Mouse (Mus musculus) lung, postnatal 0 days (tissue): ENCODE results near the gene Psmd13. TPM values are rescaled to one million over a fixed set of nuclear protein-coding genes. Genes with fewer than 3 reads are reported as not detected.

Experiments
- ATAC-seq: fragments of 200-750 bp; cut with Nextera tagmentation; 2 replicates; pipeline ENCODE4 v1.8.0; 2017; ENCODE audit warnings: moderate library complexity
- DNase-seq: peaks from one replicate; pipeline ENCODE4 v3.0.0-alpha.2; 2016; ENCODE audit warnings: low spot score
- H3K27ac ChIP-seq: fragments of 300-500 bp; sonication (generic); 2 replicates; pipeline ENCODE4 v1.5.1; 2014; ENCODE audit warnings: antibody characterized with exemption, mild to moderate bottlenecking, low read length, mixed read lengths
- H3K27me3 ChIP-seq: fragments of 300-500 bp; sonication (generic); replicated peaks from 2 replicates; pipeline ENCODE4 v1.6.1; 2014; ENCODE audit warnings: low read length, mixed read lengths; ENCODE audit not compliant: insufficient read depth
- H3K36me3 ChIP-seq: fragments of 300-500 bp; sonication (generic); 2 replicates; pipeline ENCODE4 v1.6.1; 2014; ENCODE audit warnings: low read length, mixed read lengths; ENCODE audit not compliant: insufficient read depth
- H3K4me1 ChIP-seq: fragments of 300-500 bp; sonication (generic); 2 replicates; pipeline ENCODE4 v1.6.1; 2014; ENCODE audit warnings: antibody characterized with exemption, low read depth, low read length, mixed read lengths; ENCODE audit not compliant: insufficient read depth
- H3K4me2 ChIP-seq: fragments of 300-500 bp; sonication (generic); replicated peaks from 2 replicates; pipeline ENCODE4 v1.6.1; 2014; ENCODE audit warnings: low read depth, mild to moderate bottlenecking, low read length, moderate library complexity, mixed read lengths
- H3K4me3 ChIP-seq: fragments of 300-500 bp; sonication (generic); 2 replicates; pipeline ENCODE4 v1.5.1; 2014; ENCODE audit warnings: low read depth, low read length
- H3K9ac ChIP-seq: fragments of 300-500 bp; sonication (generic); replicated peaks from 2 replicates; pipeline ENCODE4 v1.6.1; 2014; ENCODE audit warnings: low read depth, mild to moderate bottlenecking
- H3K9me3 ChIP-seq: fragments of 300-500 bp; sonication (generic); 2 replicates; pipeline ENCODE4 v1.6.1; 2016; ENCODE audit warnings: low read length, mixed read lengths
- CTCF ChIP-seq: IDR thresholded peaks from 2 replicates; pipeline ENCODE4 v1.5.1; 2016; ENCODE audit warnings: antibody characterized with exemption, mild to moderate bottlenecking
- EP300 ChIP-seq: IDR thresholded peaks from 2 replicates; pipeline ENCODE4 v1.6.1; 2016; ENCODE audit warnings: antibody characterized with exemption, mild to moderate bottlenecking, control low read depth
- WGBS: fragments of 180-500 bp; shearing (Covaris S2); extraction: QIAGEN DNeasy Blood & Tissue Kit; methylation state at CpG from one replicate; pipeline ENCODE4 v1.1.7; 2014; 5-methylcytosine and 5-hydroxymethylcytosine counted together
- polyA plus RNA-seq: library from polyadenylated mRNA; unstranded; fragments of >200 nt; fragmentation: Nextera tagmentation; extraction: Ambion mirVana; gene quantifications from 2 replicates; pipeline ENCODE4 v1.2.1, GENCODE M21; 2015

Gene Psmd13
- polyA plus RNA-seq, 1 experiment from 2014 or later: 164 TPM

DNA sequence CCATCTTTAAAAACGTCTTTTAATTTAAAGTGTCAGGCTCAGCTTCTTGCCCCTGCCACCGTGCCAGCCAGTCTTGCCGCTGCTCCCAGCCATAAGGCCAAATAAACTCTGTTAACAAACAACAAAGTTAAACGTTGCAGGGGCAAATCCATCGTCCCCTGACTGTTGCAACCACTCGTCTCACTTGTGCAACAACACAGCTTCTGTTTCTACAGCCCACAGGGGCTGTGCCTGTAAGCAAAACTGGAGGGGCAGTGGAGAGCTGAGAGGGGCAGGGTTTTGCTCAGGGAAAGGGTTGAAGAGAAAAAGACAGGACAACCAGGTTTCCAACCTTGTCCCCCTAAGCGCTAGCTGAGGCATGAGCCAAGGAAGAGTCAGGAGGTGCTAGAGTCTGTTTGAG lies 26.4 kb downstream of the Psmd13 start:
- Histone ChIP-seq H3K27ac (no peak overlapping the region), H3K9ac (no peak overlapping the region), H3K36me3 (no peaks in the 10 kb centered on the region), H3K4me1 (no peaks in the 10 kb centered on the region), H3K4me2 (no peak overlapping the region; the same call in 1 of the 2 replicates), H3K9me3 (no peaks in the 10 kb centered on the region), H3K27me3 (no peaks in the 10 kb centered on the region), H3K4me3 (no peak overlapping the region)
- ATAC-seq: peak; percentile 63
- WGBS: 38% methylated on average over 7 of the region's 7 CpGs
- no peak for TF ChIP-seq CTCF
- peak; percentile 18; the same call in 1 of the 2 replicates for TF ChIP-seq EP300
- DNase-seq: peak; percentile 68

GRCm38 (mm10) chr7:140908634-140909107 lies 26.9 kb downstream of the Psmd13 start:
- Histone ChIP-seq H3K27ac (no peak overlapping the region), H3K9ac (no peak overlapping the region), H3K27me3 (no peaks in the 10 kb centered on the region), H3K4me3 (peak overlapping the region; percentile 12; the same call in 1 of the 2 replicates), H3K4me2 (peak overlapping the region; percentile 53), H3K9me3 (no peaks in the 10 kb centered on the region), H3K4me1 (no peaks in the 10 kb centered on the region), H3K36me3 (no peaks in the 10 kb centered on the region)
- ATAC-seq (peak; percentile 83), DNase-seq (peak; percentile 88)
- WGBS: under 1% methylated on average over 19 of the region's 19 CpGs
- TF ChIP-seq EP300 (no peak), CTCF (peak; percentile 89)

DNA sequence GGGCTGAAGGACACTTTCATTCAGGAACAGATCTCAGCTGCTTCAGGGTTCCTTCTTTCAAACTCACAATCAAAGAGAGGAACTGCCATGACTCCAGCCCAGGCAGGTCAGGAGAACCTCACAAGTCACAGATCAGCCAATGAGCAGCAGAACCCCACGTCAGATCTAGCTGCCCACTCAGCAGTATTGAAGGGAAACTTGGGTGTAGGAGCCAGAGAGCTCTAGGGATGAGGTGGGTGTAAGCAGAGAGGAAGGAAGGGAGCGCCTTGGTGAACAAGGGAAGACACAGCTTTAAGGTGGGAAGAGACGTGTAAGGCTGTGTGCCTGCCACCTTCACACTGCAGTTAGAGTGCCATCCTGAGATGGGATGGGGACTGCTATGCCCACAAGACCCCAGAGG lies 30.5 kb downstream of the Psmd13 start:
- no peak for DNase-seq
- Histone ChIP-seq H3K4me3 (no peak overlapping the region), H3K36me3 (no peaks in the 10 kb centered on the region), H3K4me2 (no peak overlapping the region), H3K4me1 (no peaks in the 10 kb centered on the region), H3K27me3 (no peaks in the 10 kb centered on the region), H3K9me3 (no peaks in the 10 kb centered on the region), H3K9ac (no peak overlapping the region), H3K27ac (no peak overlapping the region)
- 50% methylated on average over 3 of the region's 3 CpGs for WGBS
- no peak for ATAC-seq
- TF ChIP-seq EP300 (no peak), CTCF (no peak)

DNA sequence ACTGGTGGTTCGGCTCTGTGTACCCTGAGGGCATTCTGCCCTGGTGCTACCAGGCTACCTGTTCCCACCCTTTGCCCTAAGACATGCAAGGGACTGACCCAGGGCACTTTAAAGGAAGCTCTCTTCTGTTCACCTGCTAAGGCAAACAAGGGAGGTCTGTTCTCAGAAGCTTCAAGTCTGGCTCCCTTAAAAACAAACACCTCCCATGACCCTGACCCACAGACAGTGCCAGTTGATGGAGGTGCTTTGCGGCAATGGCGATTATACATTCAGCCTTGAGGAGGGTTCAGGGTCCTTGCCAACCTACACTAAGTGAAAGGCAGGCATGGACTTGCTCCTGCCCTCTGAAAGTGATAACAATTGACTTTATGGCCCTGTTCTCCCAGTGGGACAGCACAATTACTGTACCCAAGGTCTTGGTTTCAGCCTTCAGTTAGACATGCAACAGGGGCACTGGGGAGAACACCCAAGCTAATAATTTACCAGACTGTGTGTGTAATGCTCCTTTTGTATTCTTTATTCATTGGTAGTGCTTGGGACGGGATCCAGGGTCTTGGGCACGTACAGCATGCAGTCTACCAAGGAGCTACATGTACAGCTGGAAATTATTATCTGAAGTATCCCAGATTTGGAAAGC lies 31.2 kb downstream of the Psmd13 start:
- Histone ChIP-seq H3K4me1 (no peaks in the 10 kb centered on the region), H3K4me2 (no peak overlapping the region), H3K9ac (no peak overlapping the region), H3K9me3 (no peaks in the 10 kb centered on the region), H3K27ac (no peak overlapping the region), H3K36me3 (no peaks in the 10 kb centered on the region), H3K27me3 (no peaks in the 10 kb centered on the region), H3K4me3 (no peak overlapping the region)
- TF ChIP-seq CTCF: no peak
- no peak for TF ChIP-seq EP300
- ATAC-seq (no peak), DNase-seq (no peak)
- WGBS: 49% methylated on average over 5 of the region's 5 CpGs

DNA sequence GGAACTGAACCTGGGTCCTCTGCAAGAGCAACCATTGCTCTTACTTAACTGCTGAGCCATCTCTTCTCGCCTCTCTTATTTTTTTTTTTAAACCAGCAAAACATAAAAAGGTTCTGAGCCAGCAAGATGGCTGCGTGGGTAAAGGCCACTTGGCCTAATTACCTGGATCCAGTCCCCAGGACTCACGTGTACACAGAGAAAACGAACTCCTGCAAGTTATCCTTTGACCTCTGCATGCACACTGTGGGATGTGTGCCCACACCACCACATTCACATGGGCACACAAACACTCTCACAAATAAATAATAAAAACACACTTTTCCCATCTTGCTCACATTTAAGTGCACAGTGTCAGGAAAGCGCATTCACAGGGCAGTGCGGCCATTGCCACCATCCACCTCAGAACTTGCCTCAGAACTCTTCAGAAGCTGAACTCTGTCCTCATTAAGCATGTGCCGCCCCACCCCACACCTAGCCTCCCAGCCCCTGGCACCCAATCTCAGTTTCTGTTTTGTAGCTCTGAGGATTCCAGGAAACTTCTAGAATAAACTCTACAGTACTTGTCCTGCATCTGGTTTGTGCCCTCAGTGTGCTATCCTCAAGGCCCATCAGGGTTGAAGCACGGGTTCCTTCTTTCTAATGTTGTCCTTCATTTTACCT lies 32.4 kb downstream of the Psmd13 start:
- TF ChIP-seq EP300 (no peak), CTCF (no peak)
- DNase-seq (no peak), ATAC-seq (no peak)
- Histone ChIP-seq H3K4me3 (no peak overlapping the region), H3K4me2 (no peak overlapping the region), H3K9ac (no peak overlapping the region), H3K36me3 (no peaks in the 10 kb centered on the region), H3K27me3 (no peaks in the 10 kb centered on the region), H3K9me3 (no peaks in the 10 kb centered on the region), H3K27ac (no peak overlapping the region), H3K4me1 (no peaks in the 10 kb centered on the region)
- WGBS: 85% methylated on average over 8 of the region's 8 CpGs

DNA sequence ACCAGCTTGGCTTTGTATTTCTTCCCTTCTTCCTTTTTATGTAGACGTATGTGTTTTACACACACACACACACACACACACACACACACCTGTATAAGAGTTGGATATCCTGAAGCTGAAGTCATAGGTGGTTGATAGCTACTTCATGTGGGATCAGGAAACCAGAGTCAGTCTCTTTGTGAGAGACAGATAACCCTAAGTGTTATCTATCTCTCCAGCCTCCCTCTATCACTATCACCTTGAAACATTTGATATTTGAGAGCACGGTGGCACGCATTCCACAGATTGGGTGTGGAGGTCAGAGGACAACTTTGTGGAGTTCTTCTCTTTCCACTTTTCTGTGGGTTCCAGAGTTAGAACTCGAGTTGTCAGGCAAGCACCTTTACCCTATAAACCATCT lies 38.1 kb downstream of the Psmd13 start:
- Histone ChIP-seq H3K9me3 (no peaks in the 10 kb centered on the region), H3K27ac (no peak overlapping the region), H3K4me1 (peaks cover 10% of the 10 kb centered on the region; the same call in 1 of the 2 replicates), H3K36me3 (no peaks in the 10 kb centered on the region), H3K9ac (no peak overlapping the region), H3K4me2 (no peak overlapping the region), H3K27me3 (peaks cover 55% of the 10 kb centered on the region), H3K4me3 (no peak overlapping the region)
- 32% methylated on average over 4 of the region's 4 CpGs for WGBS
- TF ChIP-seq CTCF: no peak
- TF ChIP-seq EP300: no peak
- no peak for ATAC-seq
- no peak for DNase-seq
